Mouse (Mus musculus) thymus, adult 2 months (tissue): Measurements from ENCODE around the gene Wscd2.

Experiments
- CTCF ChIP-seq: fragments of 200-500 bp; IDR thresholded peaks from 2 replicates; pipeline ENCODE4 v1.5.1; 2012; ENCODE audit warnings: mild to moderate bottlenecking, control low read depth, low read length, moderate library complexity, borderline replicate concordance; ENCODE audit not compliant: control insufficient read depth, poor library complexity, insufficient read depth; ENCODE audit errors: extremely low read depth
- POLR2A ChIP-seq: fragments of 200-500 bp; IDR thresholded peaks from 2 replicates; pipeline ENCODE4 v1.6.1; 2012; ENCODE audit warnings: mild to moderate bottlenecking, low read length, control low read depth, moderate library complexity; ENCODE audit not compliant: control insufficient read depth, poor library complexity, insufficient read depth; ENCODE audit errors: extremely low read depth

- TF ChIP-seq POLR2A (no peak), CTCF (no peak)
Observed at GRCm38 (mm10) chr5:113600803-113601202, 110.7 kb downstream of the Wscd2 start.
